Mouse (Mus musculus): Measurements from ENCODE around the gene Anapc13. TPM values are rescaled to one million over a fixed set of nuclear protein-coding genes. Genes with fewer than 3 reads are reported as not detected.
A peak's percentile ranks its signal among the peaks of the same experiment; 100 is the strongest.

Gene Anapc13
- polyA plus RNA-seq, 1 experiment from 2014 or later: 182 TPM

GRCm38 (mm10) chr9:102650637-102651036, 24.5 kb downstream of the Anapc13 start:
- H3K27ac ChIP-seq (ENCODE audit: low read depth, low read length): peak overlapping the region; percentile 31; the same call in 1 of the 2 replicates
- ATAC-seq: no peak
- TF ChIP-seq CTCF (IDR thresholded peaks at IDR 0.05; ENCODE audit: low read depth): no peak
- H3K4me1 ChIP-seq (replicated peaks; ENCODE audit: control insufficient read depth, insufficient read depth, low read length): peaks cover 12% of the 10 kb centered on the region; the same call in 1 of the 2 replicates
- no peaks in the 10 kb centered on the region for H3K9me3 ChIP-seq (ENCODE audit: control insufficient read depth)
- no peak overlapping the region for H3K9ac ChIP-seq (ENCODE audit: low read depth, low read length)
- no peaks in the 10 kb centered on the region for H3K27me3 ChIP-seq (replicated peaks; ENCODE audit: control insufficient read depth, insufficient read depth, low read length)
- H3K4me2 ChIP-seq (replicated peaks; ENCODE audit: low read depth): peak overlapping the region; percentile 37; the same call in 1 of the 2 replicates
- no peak overlapping the region for H3K4me3 ChIP-seq (ENCODE audit: low read depth, low read length)
- 24% methylated on average over 7 of the region's 7 CpGs for WGBS
- H3K36me3 ChIP-seq (ENCODE audit: control insufficient read depth, insufficient read depth): no peaks in the 10 kb centered on the region

GRCm38 (mm10) chr9:102651199-102651720, 25.2 kb downstream of the Anapc13 start:
- H3K36me3 ChIP-seq (ENCODE audit: control insufficient read depth, insufficient read depth): no peaks in the 10 kb centered on the region
- H3K27ac ChIP-seq (ENCODE audit: low read depth, low read length): no peak overlapping the region
- no peak for ATAC-seq
- H3K4me1 ChIP-seq (replicated peaks; ENCODE audit: control insufficient read depth, insufficient read depth, low read length): peaks cover 12% of the 10 kb centered on the region; the same call in 1 of the 2 replicates
- 52% methylated on average over 6 of the region's 6 CpGs for WGBS
- H3K27me3 ChIP-seq (replicated peaks; ENCODE audit: control insufficient read depth, insufficient read depth, low read length): no peaks in the 10 kb centered on the region
- no peak overlapping the region for H3K4me3 ChIP-seq (ENCODE audit: low read depth, low read length)
- no peak overlapping the region for H3K9ac ChIP-seq (ENCODE audit: low read depth, low read length)
- no peak for TF ChIP-seq CTCF (IDR thresholded peaks at IDR 0.05; ENCODE audit: low read depth)
- no peaks in the 10 kb centered on the region for H3K9me3 ChIP-seq (ENCODE audit: control insufficient read depth)
- no peak overlapping the region for H3K4me2 ChIP-seq (replicated peaks; ENCODE audit: low read depth)

- TF ChIP-seq CTCF (IDR thresholded peaks at IDR 0.05; ENCODE audit: low read depth): no peak
- no peak overlapping the region for H3K27ac ChIP-seq (ENCODE audit: low read depth, low read length)
- ATAC-seq: no peak
- H3K36me3 ChIP-seq (ENCODE audit: control insufficient read depth, insufficient read depth): no peaks in the 10 kb centered on the region
- H3K4me3 ChIP-seq (ENCODE audit: low read depth, low read length): no peak overlapping the region
- H3K4me2 ChIP-seq (replicated peaks; ENCODE audit: low read depth): no peak overlapping the region
- no peak overlapping the region for H3K9ac ChIP-seq (ENCODE audit: low read depth, low read length)
- 38% methylated on average over 8 of the region's 8 CpGs for WGBS
- H3K9me3 ChIP-seq (ENCODE audit: control insufficient read depth): no peaks in the 10 kb centered on the region
- H3K27me3 ChIP-seq (replicated peaks; ENCODE audit: control insufficient read depth, insufficient read depth, low read length): no peaks in the 10 kb centered on the region
- H3K4me1 ChIP-seq (replicated peaks; ENCODE audit: control insufficient read depth, insufficient read depth, low read length): no peaks in the 10 kb centered on the region
These were observed 30.4 kb downstream of the Anapc13 start for GRCm38 (mm10) chr9:102656355-102657095.

- 50% methylated on average over 6 of the region's 6 CpGs for WGBS
- no peaks in the 10 kb centered on the region for H3K9me3 ChIP-seq (ENCODE audit: control insufficient read depth)
- H3K4me1 ChIP-seq (replicated peaks; ENCODE audit: control insufficient read depth, insufficient read depth, low read length): no peaks in the 10 kb centered on the region
- no peak for ATAC-seq
- H3K4me2 ChIP-seq (replicated peaks; ENCODE audit: low read depth): no peak overlapping the region
- H3K36me3 ChIP-seq (ENCODE audit: control insufficient read depth, insufficient read depth): no peaks in the 10 kb centered on the region
- no peaks in the 10 kb centered on the region for H3K27me3 ChIP-seq (replicated peaks; ENCODE audit: control insufficient read depth, insufficient read depth, low read length)
- TF ChIP-seq CTCF (IDR thresholded peaks at IDR 0.05; ENCODE audit: low read depth): no peak
- no peak overlapping the region for H3K27ac ChIP-seq (ENCODE audit: low read depth, low read length)
- H3K9ac ChIP-seq (ENCODE audit: low read depth, low read length): no peak overlapping the region
- no peak overlapping the region for H3K4me3 ChIP-seq (ENCODE audit: low read depth, low read length)
These were observed 42.0 kb downstream of the Anapc13 start for GRCm38 (mm10) chr9:102668115-102668514.

- no peaks in the 10 kb centered on the region for H3K36me3 ChIP-seq (ENCODE audit: control insufficient read depth, insufficient read depth)
- no peak overlapping the region for H3K4me3 ChIP-seq (ENCODE audit: low read depth, low read length)
- no peak for ATAC-seq
- H3K27ac ChIP-seq (ENCODE audit: low read depth, low read length): no peak overlapping the region
- H3K9me3 ChIP-seq (ENCODE audit: control insufficient read depth): no peaks in the 10 kb centered on the region
- 88% methylated on average over 12 of the region's 12 CpGs for WGBS
- no peaks in the 10 kb centered on the region for H3K27me3 ChIP-seq (replicated peaks; ENCODE audit: control insufficient read depth, insufficient read depth, low read length)
- TF ChIP-seq CTCF (IDR thresholded peaks at IDR 0.05; ENCODE audit: low read depth): no peak
- no peak overlapping the region for H3K9ac ChIP-seq (ENCODE audit: low read depth, low read length)
- no peak overlapping the region for H3K4me2 ChIP-seq (replicated peaks; ENCODE audit: low read depth)
- no peaks in the 10 kb centered on the region for H3K4me1 ChIP-seq (replicated peaks; ENCODE audit: control insufficient read depth, insufficient read depth, low read length)
These were observed 42.8 kb downstream of the Anapc13 start for GRCm38 (mm10) chr9:102668906-102669305.

- ATAC-seq: no peak
- WGBS: 76% methylated on average over 7 of the region's 7 CpGs
- Histone ChIP-seq H3K4me3 (ENCODE audit: low read depth, low read length) (no peak overlapping the region), H3K27me3 (replicated peaks; ENCODE audit: control insufficient read depth, insufficient read depth, low read length) (no peaks in the 10 kb centered on the region), H3K36me3 (ENCODE audit: control insufficient read depth, insufficient read depth) (no peaks in the 10 kb centered on the region), H3K9ac (ENCODE audit: low read depth, low read length) (no peak overlapping the region), H3K9me3 (ENCODE audit: control insufficient read depth) (no peaks in the 10 kb centered on the region), H3K4me1 (replicated peaks; ENCODE audit: control insufficient read depth, insufficient read depth, low read length) (no peaks in the 10 kb centered on the region), H3K27ac (ENCODE audit: low read depth, low read length) (no peak overlapping the region), H3K4me2 (replicated peaks; ENCODE audit: low read depth) (no peak overlapping the region)
- no peak for TF ChIP-seq CTCF (IDR thresholded peaks at IDR 0.05; ENCODE audit: low read depth)
These were observed 47.3 kb downstream of the Anapc13 start for GRCm38 (mm10) chr9:102673381-102673780.

Data from intestine, postnatal 0 days (tissue).